Mouse (Mus musculus): ENCODE data around the gene Gm9844.
"Not testable (repeated sequence)": the region's sequence is repeated elsewhere in the genome, so short reads cannot be mapped to it uniquely, and the experiment has no call there.

Gm9844 gene

DNA sequence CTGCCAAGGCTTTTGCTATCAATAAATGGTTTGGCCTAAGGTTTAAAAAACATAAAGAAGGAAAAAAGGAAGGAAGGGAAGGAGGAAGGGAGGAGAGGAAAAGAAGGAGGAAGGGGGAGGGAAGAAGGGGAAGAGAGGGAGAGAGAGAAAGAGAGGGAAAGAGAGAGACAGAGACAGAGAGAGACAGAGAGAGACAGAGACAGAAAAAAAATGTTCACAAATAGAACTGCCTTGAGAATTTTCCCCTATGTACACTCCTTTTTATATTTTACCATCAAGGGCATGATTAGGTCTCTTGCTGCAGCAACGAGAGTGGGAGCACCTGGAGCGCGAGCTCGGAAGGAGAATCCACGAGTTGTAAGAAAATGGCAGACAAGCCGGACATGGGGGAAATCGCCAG is at the start of gene Gm9844:
TSS of gene Gm9844 (plus strand) at position 301 of the 400 bp plus-strand sequence.
- no peak for DNase-seq (ENCODE audit: low read depth)

DNA sequence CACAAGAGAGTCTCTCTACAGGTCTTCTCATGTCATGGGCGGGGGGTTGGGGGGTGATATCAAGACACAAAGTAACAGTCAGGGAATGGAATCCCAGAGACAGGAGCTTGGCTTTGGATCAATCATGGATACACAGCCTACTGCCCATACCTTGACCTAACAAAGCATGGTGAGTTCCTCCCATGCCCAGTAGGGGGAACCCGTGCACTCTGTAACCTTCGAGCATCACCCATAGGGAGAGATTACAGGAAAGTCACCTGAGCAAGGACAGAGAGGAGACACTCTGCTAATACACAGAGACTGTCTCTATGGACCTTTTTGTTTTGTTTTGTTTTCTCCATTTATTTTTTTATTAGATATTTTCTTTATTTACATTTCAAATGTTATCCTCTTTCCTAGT is 44.5 kb upstream of the Gm9844 start:
- DNase-seq (ENCODE audit: low read depth) = peak; percentile 90

GRCm38 (mm10) chr7:24824452-24824851 is 37.6 kb upstream of the Gm9844 start:
- no peak for DNase-seq (ENCODE audit: low read depth)

GRCm38 (mm10) chr7:24827181-24827580 is 34.8 kb upstream of the Gm9844 start:
- DNase-seq (ENCODE audit: low read depth) = no peak

GRCm38 (mm10) chr7:24838732-24839409 is 23.1 kb upstream of the Gm9844 start:
- DNase-seq (ENCODE audit: low read depth) = peak; percentile 58

DNA sequence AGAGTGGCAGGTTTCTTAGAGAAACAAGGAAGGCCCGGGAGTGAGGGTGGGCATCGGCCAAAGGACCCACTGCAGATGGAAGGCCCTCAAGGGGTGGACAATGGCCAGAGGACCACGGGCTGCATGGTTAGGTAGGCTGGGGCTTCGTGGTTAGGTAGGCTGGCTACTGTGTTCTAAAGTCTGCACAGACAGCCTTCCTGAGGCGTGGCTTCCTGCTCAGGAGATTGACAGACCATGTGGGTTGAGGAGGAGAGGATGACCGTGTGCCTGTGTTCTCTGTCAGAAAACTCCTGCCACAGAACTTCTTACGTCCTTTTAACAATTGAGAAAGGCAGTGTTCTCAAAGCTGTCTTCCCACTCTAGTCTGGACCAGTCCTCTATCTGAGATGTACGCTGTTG is 22.6 kb upstream of the Gm9844 start:
- DNase-seq (ENCODE audit: low read depth) = peak; percentile 46

DNA sequence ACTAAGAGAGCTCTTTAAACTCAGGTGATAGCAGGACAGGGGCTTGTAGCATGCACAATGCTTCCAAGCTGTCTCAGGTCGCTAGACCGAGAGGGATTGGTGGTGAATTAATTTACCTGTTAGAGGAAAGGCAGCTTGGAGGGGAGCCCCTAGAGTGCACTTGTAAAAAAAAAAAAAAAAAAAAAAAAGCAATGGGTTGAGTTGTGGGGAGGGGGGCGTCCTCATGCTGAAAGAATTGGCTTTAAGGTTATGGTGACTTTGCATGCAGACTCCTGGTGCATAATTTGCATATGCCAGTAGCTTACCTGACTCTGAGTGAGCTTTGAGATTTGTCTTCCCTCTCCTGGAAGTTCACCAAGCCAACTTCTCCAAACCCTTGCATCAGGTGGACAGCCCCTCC is 21.7 kb upstream of the Gm9844 start:
- no peak for DNase-seq (ENCODE audit: low read depth)

DNA sequence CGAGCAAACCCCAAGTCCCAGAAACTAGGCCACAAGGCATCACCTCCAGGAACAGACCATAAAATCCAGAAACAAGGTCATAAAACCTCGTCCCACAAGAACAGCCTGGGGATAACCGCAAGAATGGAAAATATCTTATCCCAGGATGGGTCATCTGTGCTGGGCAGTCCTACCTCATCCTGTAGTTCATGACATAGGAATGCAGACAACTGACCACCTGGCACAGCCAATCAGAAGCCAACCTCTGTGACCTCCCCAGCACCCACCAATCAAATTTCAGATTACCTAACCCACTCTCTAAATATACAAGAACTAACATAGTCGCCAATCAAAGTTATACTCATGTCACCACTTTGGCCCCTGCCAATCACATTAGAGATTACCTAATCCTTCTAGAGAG is 21.0 kb upstream of the Gm9844 start:
- no peak for DNase-seq (ENCODE audit: low read depth)

DNA sequence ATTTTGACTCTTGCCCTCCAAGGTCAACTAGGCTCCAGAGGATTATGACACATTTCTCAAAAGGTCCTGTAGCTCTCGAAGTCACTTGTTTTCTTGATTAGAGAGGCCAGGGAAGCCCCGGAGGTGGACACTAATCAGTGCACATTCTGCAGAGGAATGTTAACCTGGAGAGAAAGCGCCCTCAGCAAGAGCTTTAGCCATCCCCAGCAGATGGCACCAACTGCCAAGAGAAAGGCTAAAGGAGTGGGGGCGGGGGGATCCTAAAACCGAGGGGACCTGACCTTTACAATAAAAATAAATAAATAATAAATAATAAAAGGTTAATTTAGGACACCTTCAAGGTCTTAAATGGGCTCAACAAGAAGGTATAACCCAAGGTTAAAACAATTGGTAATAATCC is 17.9 kb upstream of the Gm9844 start:
- DNase-seq (ENCODE audit: low read depth) = no peak

DNA sequence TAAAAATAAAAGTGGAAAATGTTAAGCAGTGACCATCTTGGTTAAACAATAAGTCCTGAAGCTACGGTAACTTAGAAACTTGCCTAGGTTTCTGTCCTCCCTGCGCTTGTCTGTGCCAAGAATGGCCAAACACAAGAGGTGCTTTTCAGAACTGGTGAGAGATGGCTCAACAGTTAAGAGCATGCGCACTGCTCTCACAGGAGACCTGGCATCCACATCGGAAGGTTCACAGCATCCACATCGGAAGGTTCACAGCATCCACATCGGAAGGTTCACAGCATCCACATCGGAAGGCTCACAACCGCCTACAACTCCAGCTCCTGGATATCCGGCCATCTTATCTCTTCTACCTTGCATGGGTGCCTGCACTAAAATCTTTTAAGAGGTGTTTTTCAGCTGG is 16.8 kb upstream of the Gm9844 start:
- DNase-seq (ENCODE audit: low read depth) = no peak

GRCm38 (mm10) chr7:24845713-24846112 is 16.3 kb upstream of the Gm9844 start:
- DNase-seq (ENCODE audit: low read depth) = peak; percentile 54

DNA sequence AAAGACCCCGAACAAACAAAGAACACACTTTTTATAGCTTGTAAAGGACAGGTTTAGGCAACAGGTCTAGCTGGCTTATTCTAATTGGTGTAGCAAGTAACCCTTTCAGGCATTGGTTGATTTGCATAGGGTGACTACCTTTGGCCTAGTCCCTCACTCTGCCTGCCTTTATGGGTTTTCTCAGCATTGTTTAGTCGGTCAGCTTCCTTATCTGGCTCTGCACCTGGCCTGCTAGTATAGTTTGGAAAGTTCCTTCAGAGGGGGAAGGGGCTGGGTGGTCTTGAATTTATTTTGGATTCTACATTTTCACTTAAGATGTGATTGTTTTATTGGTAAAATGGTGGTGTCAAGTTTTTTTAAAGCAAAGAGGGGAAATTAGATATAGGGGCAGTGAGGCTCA is 15.4 kb upstream of the Gm9844 start:
- DNase-seq (ENCODE audit: low read depth) = not testable (repeated sequence)

DNA sequence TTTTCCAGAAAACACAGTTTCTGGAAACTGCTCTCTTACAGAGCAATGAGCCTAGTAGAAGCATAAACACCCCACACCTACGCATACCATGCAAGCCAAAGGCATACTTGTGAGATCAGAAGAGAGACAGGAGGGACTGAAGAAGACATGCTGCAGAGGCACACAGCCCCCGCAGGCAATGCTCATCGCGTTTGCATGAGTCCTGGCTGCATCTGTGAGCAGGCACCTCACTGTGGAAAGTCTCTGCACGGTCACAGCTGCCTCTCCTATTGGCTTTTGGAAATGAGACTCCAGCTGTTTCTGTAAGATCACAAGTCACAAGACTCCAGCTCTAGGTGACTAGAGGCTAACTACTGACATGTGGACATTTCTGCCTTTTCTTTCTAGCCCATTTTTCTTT is 11.9 kb upstream of the Gm9844 start:
- no peak for DNase-seq (ENCODE audit: low read depth)

DNA sequence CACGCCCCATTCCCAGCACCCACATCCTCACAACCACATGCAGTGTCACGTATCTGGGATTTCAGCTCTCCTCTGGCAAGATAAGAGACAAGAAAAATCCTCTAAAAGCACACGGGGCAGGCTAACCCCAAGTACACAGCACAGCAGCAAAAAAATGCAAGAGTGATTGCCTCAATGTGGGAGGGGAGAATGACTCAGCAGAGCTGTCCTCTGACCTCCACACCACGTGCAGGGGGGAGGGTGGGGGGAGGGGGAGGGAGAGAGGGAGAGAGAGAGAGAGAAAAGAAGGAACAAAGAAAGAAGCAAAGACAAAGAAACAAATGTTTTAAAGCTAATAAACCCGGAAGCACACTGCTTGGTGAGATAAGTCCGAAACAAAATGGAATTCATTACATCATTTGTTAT is 11.1 kb upstream of the Gm9844 start:
- no peak for DNase-seq (ENCODE audit: low read depth)

- no peak for DNase-seq (ENCODE audit: low read depth)
Observed at GRCm38 (mm10) chr7:24851596-24852325, 10.3 kb upstream of the Gm9844 start.

DNA sequence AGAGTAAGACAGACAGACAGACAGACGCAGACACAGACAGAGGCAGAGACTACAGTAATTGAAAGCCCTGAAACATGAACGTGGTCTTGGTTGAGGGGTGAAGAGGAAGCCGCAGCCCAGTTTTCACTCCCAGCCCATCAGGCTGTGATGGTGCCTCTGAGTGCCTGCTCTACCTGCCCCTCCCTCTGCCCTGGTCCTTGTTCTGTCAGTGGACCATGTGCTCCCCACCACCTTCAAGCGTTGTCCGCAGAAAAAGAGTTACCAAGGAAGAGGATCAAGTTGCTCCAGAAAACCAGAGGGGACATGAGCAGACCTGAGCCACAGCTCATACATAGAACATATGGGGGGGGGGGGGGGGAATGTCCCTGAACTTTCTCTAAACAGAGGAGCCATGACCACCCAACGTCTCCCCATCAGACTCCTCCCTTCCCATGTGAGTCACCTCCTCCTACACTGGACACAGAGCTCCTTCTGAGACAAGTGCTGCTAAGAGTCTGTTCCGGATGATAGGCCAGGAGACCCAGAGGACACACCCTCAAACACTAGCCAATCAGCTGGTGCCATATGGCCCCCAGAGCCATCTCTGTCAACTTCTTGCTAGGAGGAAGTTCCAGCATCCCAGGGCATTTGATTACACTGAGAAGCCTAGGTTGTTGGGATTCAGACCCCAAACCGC is 9.3 kb upstream of the Gm9844 start:
- no peak for DNase-seq (ENCODE audit: low read depth)

DNA sequence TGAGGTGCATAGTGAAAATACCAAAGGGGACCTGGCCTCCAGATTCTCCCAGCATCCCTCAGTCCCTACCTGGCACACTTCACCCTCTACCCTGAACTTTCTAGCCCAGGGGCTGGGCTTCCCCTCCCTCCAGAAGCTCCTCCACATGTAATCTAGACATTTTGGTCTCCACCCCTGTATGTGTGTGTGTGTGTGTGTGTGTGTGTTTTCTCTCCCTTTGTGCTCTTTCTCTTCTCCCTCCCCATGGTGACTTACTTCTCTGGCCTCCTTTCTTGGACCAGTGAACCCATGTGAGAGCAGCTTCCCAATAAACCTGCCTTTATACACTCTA is 8.8 kb upstream of the Gm9844 start:
- DNase-seq (ENCODE audit: low read depth) = no peak

DNA sequence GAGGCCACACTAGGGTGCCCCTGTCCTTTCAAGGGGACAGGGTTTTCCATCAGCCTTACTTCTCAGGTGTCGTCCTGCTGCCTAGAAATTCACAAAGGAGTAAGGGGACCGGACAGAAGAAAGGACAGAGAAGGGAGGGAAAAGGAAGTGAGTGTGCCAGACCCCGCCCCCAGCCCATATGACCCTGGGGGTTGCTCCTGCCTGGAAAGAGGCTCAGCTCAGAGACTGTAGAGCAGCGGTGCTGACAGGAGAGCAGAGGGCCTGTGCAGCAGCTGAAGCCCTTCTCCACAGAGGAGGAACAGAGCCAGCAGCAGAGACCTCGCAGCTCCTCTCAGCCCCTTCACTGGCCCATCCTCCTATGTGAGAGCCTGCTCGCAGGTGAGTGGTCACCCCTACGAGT is 8.3 kb upstream of the Gm9844 start:
- DNase-seq (ENCODE audit: low read depth) = no peak

- DNase-seq (ENCODE audit: low read depth) = no peak
Observed at GRCm38 (mm10) chr7:24856460-24857120, 5.4 kb upstream of the Gm9844 start.

DNA sequence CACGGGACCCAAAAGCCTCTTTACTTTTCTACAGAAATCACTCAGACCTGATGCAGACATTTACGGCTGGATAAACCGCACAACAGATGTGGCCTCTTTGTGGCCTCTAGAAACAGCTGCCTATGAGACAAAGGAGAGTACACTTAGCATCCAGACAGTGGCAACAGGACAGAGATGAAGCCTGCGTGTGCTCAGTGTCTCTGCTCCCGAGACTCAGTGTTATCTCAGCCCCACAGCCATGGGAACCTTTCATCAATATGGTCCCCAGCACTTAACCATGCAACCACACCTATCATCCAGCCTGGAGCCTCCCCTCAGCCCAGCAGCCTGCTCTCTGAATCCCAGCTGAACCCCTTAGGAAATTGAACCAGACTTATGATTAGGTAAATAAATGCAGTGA is 2.8 kb upstream of the Gm9844 start:
- DNase-seq (ENCODE audit: low read depth) = no peak

DNA sequence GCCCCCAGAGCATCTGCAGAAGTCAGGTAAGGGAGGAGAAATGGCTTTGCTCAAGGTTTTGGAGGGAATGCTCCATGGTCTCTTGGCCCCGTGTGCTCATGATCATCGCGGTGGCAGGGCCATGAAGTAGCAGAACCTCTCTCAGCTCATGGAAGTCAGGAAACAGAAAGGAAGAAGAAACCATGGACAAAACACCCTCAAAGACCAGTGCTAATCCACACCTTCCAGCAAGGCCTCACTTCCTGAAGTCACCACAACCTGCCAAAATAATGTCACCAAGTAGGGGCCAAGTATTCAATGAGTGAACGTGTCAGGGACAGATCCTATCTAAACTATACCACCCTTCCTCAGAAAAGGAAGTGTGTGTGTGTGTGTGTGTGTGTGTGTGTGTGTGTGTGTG is 840 bp downstream of the Gm9844 start:
- DNase-seq (ENCODE audit: low read depth) = no peak

- DNase-seq (ENCODE audit: low read depth) = no peak
Observed at GRCm38 (mm10) chr7:24864156-24864555, 2.1 kb downstream of the Gm9844 start.

DNA sequence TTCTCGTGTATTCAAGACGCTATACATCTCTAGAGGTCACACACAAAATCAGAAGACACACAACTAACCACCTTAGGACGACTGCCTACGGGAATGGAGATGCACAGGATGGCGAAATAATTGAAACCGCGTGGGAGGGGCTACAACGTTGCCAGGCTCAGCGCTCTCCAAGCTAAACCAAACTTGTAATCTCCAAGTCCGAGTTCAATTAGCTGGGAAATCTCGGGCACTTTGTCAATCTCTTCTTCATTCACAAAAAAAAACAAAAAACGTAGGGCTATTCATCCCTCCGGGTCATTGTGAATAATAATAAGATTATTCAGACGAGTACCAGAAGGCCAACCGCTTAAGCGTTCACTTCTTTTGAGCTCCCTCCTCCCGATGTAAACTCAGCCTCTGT is 7.1 kb downstream of the Gm9844 start:
- no peak for DNase-seq (ENCODE audit: low read depth)

Data from naive thymus-derived CD4-positive, alpha-beta T cell, adult 2 months (primary cell).